Mouse (Mus musculus): ENCODE results near the gene Ocrl.

The Ocrl gene

GRCm38 (mm10) chrX:47912306-47912792, at the start of gene Ocrl:
TSS of gene Ocrl (plus strand) at chrX:47912387.
- peak; percentile 72 for DNase-seq (ENCODE audit: low spot score)

- no peak for DNase-seq (ENCODE audit: low spot score)
These were observed 32.1 kb upstream of the Ocrl start for GRCm38 (mm10) chrX:47880052-47880451.

GRCm38 (mm10) chrX:47882813-47883212, 29.4 kb upstream of the Ocrl start:
- no peak for DNase-seq (ENCODE audit: low spot score)

GRCm38 (mm10) chrX:47887401-47887800, 24.8 kb upstream of the Ocrl start:
- no peak for DNase-seq (ENCODE audit: low spot score)

GRCm38 (mm10) chrX:47891243-47891906, 20.8 kb upstream of the Ocrl start:
- no peak for DNase-seq (ENCODE audit: low spot score)

GRCm38 (mm10) chrX:47891907-47892430, 20.2 kb upstream of the Ocrl start:
- peak; percentile 28 for DNase-seq (ENCODE audit: low spot score)

- no peak for DNase-seq (ENCODE audit: low spot score)
These were observed 19.7 kb upstream of the Ocrl start, which contains the start of gene Smarca1 for GRCm38 (mm10) chrX:47892431-47893024. TSS of gene Smarca1 (minus strand) at chrX:47892974.

- DNase-seq (ENCODE audit: low spot score), result no peak
These were observed 836 bp downstream of the Ocrl start for GRCm38 (mm10) chrX:47912904-47913542.

- no peak for DNase-seq (ENCODE audit: low spot score)
These were observed 1.4 kb downstream of the Ocrl start for GRCm38 (mm10) chrX:47913543-47913938.

- DNase-seq (ENCODE audit: low spot score), result no peak
These were observed 4.6 kb downstream of the Ocrl start for GRCm38 (mm10) chrX:47916831-47917230.

GRCm38 (mm10) chrX:47920541-47920940, 8.4 kb downstream of the Ocrl start:
- DNase-seq (ENCODE audit: low spot score), result no peak

- no peak for DNase-seq (ENCODE audit: low spot score)
These were observed 15.8 kb downstream of the Ocrl start for GRCm38 (mm10) chrX:47927981-47928380.

GRCm38 (mm10) chrX:47930449-47930848, 18.3 kb downstream of the Ocrl start:
- no peak for DNase-seq (ENCODE audit: low spot score)

- DNase-seq (ENCODE audit: low spot score), result no peak
These were observed 22.2 kb downstream of the Ocrl start for GRCm38 (mm10) chrX:47934352-47934751.

GRCm38 (mm10) chrX:47936885-47937284, 24.7 kb downstream of the Ocrl start:
- no peak for DNase-seq (ENCODE audit: low spot score)

- DNase-seq (ENCODE audit: low spot score), result peak; percentile 3
These were observed 25.6 kb downstream of the Ocrl start for GRCm38 (mm10) chrX:47937740-47938139.

GRCm38 (mm10) chrX:47949729-47950128, 37.5 kb downstream of the Ocrl start:
- DNase-seq (ENCODE audit: low spot score), result peak; percentile 15

- DNase-seq (ENCODE audit: low spot score), result no peak
These were observed 50.4 kb downstream of the Ocrl start for GRCm38 (mm10) chrX:47962579-47962978.

- no peak for DNase-seq (ENCODE audit: low spot score)
These were observed 58.2 kb downstream of the Ocrl start for GRCm38 (mm10) chrX:47970371-47970770.

GRCm38 (mm10) chrX:47970864-47971263, 58.7 kb downstream of the Ocrl start:
- DNase-seq (ENCODE audit: low spot score), result no peak

- no peak for DNase-seq (ENCODE audit: low spot score)
These were observed 59.4 kb downstream of the Ocrl start for GRCm38 (mm10) chrX:47971366-47972128.

GRCm38 (mm10) chrX:47976551-47976950, 64.4 kb downstream of the Ocrl start:
- DNase-seq (ENCODE audit: low spot score), result no peak

All from embryo, embryonic 10.5 days (tissue).